Mouse (Mus musculus): ENCODE results near the gene Mrpl34. TPM values are rescaled to one million over a fixed set of nuclear protein-coding genes. Genes with fewer than 3 reads are reported as not detected.
A peak's percentile ranks its signal among the peaks of the same experiment; 100 is the strongest.

The Mrpl34 gene
- total RNA-seq, 1 experiment = 135 TPM

DNA sequence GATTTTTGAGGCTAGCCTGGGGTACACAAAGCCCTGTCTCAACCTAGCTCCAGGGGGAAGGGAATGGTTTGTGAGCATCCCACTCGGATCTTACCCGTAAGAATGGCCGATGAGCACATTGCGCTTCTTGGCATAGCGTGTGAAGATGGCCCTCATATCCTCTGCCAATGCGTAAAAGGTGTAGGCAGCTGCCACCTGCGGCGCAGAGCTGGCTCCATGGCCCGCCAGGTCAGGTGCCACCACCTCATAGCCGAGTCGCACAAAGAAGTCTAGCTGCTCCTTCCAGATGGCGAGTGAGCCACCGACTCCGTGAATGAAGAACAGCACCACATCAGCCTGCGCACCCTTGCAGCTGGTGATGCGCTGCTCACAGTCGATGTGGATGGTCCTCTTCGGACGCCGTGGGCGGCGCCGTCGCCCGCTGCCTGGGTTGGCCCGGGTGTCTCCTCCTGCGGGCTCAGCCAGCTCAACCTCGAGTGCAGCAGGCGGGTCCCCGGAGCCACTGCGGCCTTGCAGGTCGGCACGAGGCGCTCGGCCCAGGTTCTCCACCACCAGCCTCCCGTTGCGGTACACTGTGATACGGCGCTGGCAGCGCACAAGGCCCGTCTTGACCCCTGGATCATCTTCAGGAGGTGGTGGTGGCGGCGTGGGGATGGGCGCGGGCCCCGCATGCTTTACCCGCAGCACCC, 3.5 kb upstream of the Mrpl34 start:
- Histone ChIP-seq H3K9ac (ENCODE audit: insufficient read depth, low read depth, low read length, poor library complexity, severe bottlenecking) (peak overlapping the region; percentile 33; the same call in 1 of the 2 replicates), H3K4me1 (ENCODE audit: control insufficient read depth in 2 of 2, insufficient read depth in 2 of 2, low read length in 2 of 2, poor library complexity in 1 of 2) (peaks cover 8 to 14% of the 10 kb centered on the region in 2 experiments; a peak in 3 of 4 replicates), H3K4me3 (ENCODE audit: insufficient read depth in 1 of 2, low read depth in 1 of 2, low read length in 2 of 2, poor library complexity in 1 of 2, severe bottlenecking in 1 of 2) (peak overlapping the region; percentile 30 to 46; a peak in 3 of 4 replicates), H3K36me3 (ENCODE audit: control insufficient read depth, insufficient read depth, low read length, poor library complexity, severe bottlenecking) (peaks cover 3% of the 10 kb centered on the region; the same call in 1 of the 2 replicates), H3K27ac (ENCODE audit: insufficient read depth, low read depth, low read length, poor library complexity, severe bottlenecking) (no peak overlapping the region), H3K9me3 (ENCODE audit: control insufficient read depth, insufficient read depth, low read depth, low read length) (no peaks in the 10 kb centered on the region)
- in situ Hi-C loops (cut with MboI; ENCODE audit: low sequenced_read_pairs in 2 of 2, unreplicated experiment in 2 of 2) = no loop called here
- no peak for DNase-seq (ENCODE audit: low read depth, low spot score)
- TF ChIP-seq HCFC1 (IDR thresholded peaks at IDR 0.05; ENCODE audit: borderline replicate concordance, insufficient read depth, low read length) (no peak), MAFK (IDR thresholded peaks at IDR 0.05; ENCODE audit: insufficient read depth, low read depth, low read length) (no peak), CHD2 (IDR thresholded peaks at IDR 0.05; ENCODE audit: low read depth, low read length) (no peak), ZNF384 (IDR thresholded peaks at IDR 0.05; ENCODE audit: low read depth, low read length) (no peak), ZC3H11A (IDR thresholded peaks at IDR 0.05; ENCODE audit: borderline replicate concordance, low read depth, low read length) (no peak)

- H3K27ac ChIP-seq (ENCODE audit: insufficient read depth, low read depth, low read length, poor library complexity, severe bottlenecking) = no peak overlapping the region
These were observed 2.6 kb upstream of the Mrpl34 start for GRCm38 (mm10) chr8:71462191-71462590.

GRCm38 (mm10) chr8:71462786-71463185, 2.0 kb upstream of the Mrpl34 start:
- Histone ChIP-seq H3K4me3 (ENCODE audit: insufficient read depth in 1 of 2, low read depth in 1 of 2, low read length in 2 of 2, poor library complexity in 1 of 2, severe bottlenecking in 1 of 2) (peak overlapping the region; percentile 92 to 96), H3K4me1 (ENCODE audit: control insufficient read depth in 2 of 2, insufficient read depth in 2 of 2, low read length in 2 of 2, poor library complexity in 1 of 2) (peaks cover 3 to 13% of the 10 kb centered on the region in 2 experiments; a peak in 1 of 4 replicates), H3K27ac (ENCODE audit: insufficient read depth, low read depth, low read length, poor library complexity, severe bottlenecking) (no peak overlapping the region), H3K9ac (ENCODE audit: insufficient read depth, low read depth, low read length, poor library complexity, severe bottlenecking) (peak overlapping the region; percentile 82), H3K36me3 (ENCODE audit: control insufficient read depth, insufficient read depth, low read length, poor library complexity, severe bottlenecking) (peaks cover 3% of the 10 kb centered on the region; the same call in 1 of the 2 replicates), H3K9me3 (ENCODE audit: control insufficient read depth, insufficient read depth, low read depth, low read length) (no peaks in the 10 kb centered on the region)
- TF ChIP-seq CHD2 (IDR thresholded peaks at IDR 0.05; ENCODE audit: low read depth, low read length) (no peak), ZNF384 (IDR thresholded peaks at IDR 0.05; ENCODE audit: low read depth, low read length) (no peak), MAFK (IDR thresholded peaks at IDR 0.05; ENCODE audit: insufficient read depth, low read depth, low read length) (no peak), HCFC1 (IDR thresholded peaks at IDR 0.05; ENCODE audit: borderline replicate concordance, insufficient read depth, low read length) (no peak), ZC3H11A (IDR thresholded peaks at IDR 0.05; ENCODE audit: borderline replicate concordance, low read depth, low read length) (no peak)
- no peak for DNase-seq (ENCODE audit: low read depth, low spot score)
- in situ Hi-C loops (cut with MboI; ENCODE audit: low sequenced_read_pairs in 2 of 2, unreplicated experiment in 2 of 2) = no loop called here

More at GRCm38 (mm10) chr8:71462191-71462590, 2.6 kb upstream of the Mrpl34 start:
- no peak overlapping the region for H3K4me3 ChIP-seq (ENCODE audit: insufficient read depth in 1 of 2, low read depth in 1 of 2, low read length in 2 of 2, poor library complexity in 1 of 2, severe bottlenecking in 1 of 2)
- peaks cover 3% of the 10 kb centered on the region; the same call in 1 of the 2 replicates for H3K36me3 ChIP-seq (ENCODE audit: control insufficient read depth, insufficient read depth, low read length, poor library complexity, severe bottlenecking)
- TF ChIP-seq CHD2 (IDR thresholded peaks at IDR 0.05; ENCODE audit: low read depth, low read length) = no peak
- TF ChIP-seq HCFC1 (IDR thresholded peaks at IDR 0.05; ENCODE audit: borderline replicate concordance, insufficient read depth, low read length) = no peak
- no peak for TF ChIP-seq ZNF384 (IDR thresholded peaks at IDR 0.05; ENCODE audit: low read depth, low read length)
- TF ChIP-seq MAFK (IDR thresholded peaks at IDR 0.05; ENCODE audit: insufficient read depth, low read depth, low read length) = no peak
- no peak for TF ChIP-seq ZC3H11A (IDR thresholded peaks at IDR 0.05; ENCODE audit: borderline replicate concordance, low read depth, low read length)
- no peak for DNase-seq (ENCODE audit: low read depth, low spot score)
- H3K9me3 ChIP-seq (ENCODE audit: control insufficient read depth, insufficient read depth, low read depth, low read length) = no peaks in the 10 kb centered on the region
- in situ Hi-C loops (cut with MboI; ENCODE audit: low sequenced_read_pairs in 2 of 2, unreplicated experiment in 2 of 2) = no loop called here
- no peak overlapping the region for H3K9ac ChIP-seq (ENCODE audit: insufficient read depth, low read depth, low read length, poor library complexity, severe bottlenecking)
- H3K4me1 ChIP-seq (ENCODE audit: control insufficient read depth in 2 of 2, insufficient read depth in 2 of 2, low read length in 2 of 2, poor library complexity in 1 of 2) = peaks cover 6 to 14% of the 10 kb centered on the region in 2 experiments; a peak in 3 of 4 replicates

GRCm38 (mm10) chr8:71463188-71464033, 1.3 kb upstream of the Mrpl34 start, which contains the start of gene Abhd8:
Gene Abhd8 (minus strand): TSS chr8:71463655.
- DNase-seq (ENCODE audit: low read depth, low spot score) = peak; percentile 86
- Histone ChIP-seq H3K27ac (ENCODE audit: insufficient read depth, low read depth, low read length, poor library complexity, severe bottlenecking) (no peak within 1 kb of the TSS), H3K4me1 (ENCODE audit: control insufficient read depth in 2 of 2, insufficient read depth in 2 of 2, low read length in 2 of 2, poor library complexity in 1 of 2) (peaks cover 3 to 10% of the 10 kb centered on the region in 2 experiments; a peak in 1 of 4 replicates), H3K9me3 (ENCODE audit: control insufficient read depth, insufficient read depth, low read depth, low read length) (no peaks in the 10 kb centered on the region), H3K9ac (ENCODE audit: insufficient read depth, low read depth, low read length, poor library complexity, severe bottlenecking) (peak within 1 kb of the TSS; percentile 82), H3K4me3 (ENCODE audit: insufficient read depth in 1 of 2, low read depth in 1 of 2, low read length in 2 of 2, poor library complexity in 1 of 2, severe bottlenecking in 1 of 2) (peak within 1 kb of the TSS; percentile 92 to 96), H3K36me3 (ENCODE audit: control insufficient read depth, insufficient read depth, low read length, poor library complexity, severe bottlenecking) (peaks cover 3% of the 10 kb centered on the region; the same call in 1 of the 2 replicates)
- in situ Hi-C loops (cut with MboI; ENCODE audit: low sequenced_read_pairs in 2 of 2, unreplicated experiment in 2 of 2) = no loop called here
- TF ChIP-seq ZNF384 (IDR thresholded peaks at IDR 0.05; ENCODE audit: low read depth, low read length) = no peak
- peak; percentile 56; the same call in 1 of the 2 replicates for TF ChIP-seq HCFC1 (IDR thresholded peaks at IDR 0.05; ENCODE audit: borderline replicate concordance, insufficient read depth, low read length)
- TF ChIP-seq MAFK (IDR thresholded peaks at IDR 0.05; ENCODE audit: insufficient read depth, low read depth, low read length) = no peak
- TF ChIP-seq CHD2 (IDR thresholded peaks at IDR 0.05; ENCODE audit: low read depth, low read length) = 0 out of 2 replicates have a peak, but pooled peaks have one; percentile 49
- TF ChIP-seq ZC3H11A (IDR thresholded peaks at IDR 0.05; ENCODE audit: borderline replicate concordance, low read depth, low read length) = no peak

Data from ES-E14 (cell line).